Mouse (Mus musculus) mature B cell (primary cell): ENCODE data around the gene Grap.
"Not testable (repeated sequence)": the region's sequence is repeated elsewhere in the genome, so short reads cannot be mapped to it uniquely, and the experiment has no call there.

Experiments
- in situ Hi-C: fragments of 300-500 bp; cut with MboI; formaldehyde crosslinking; loops from 2 replicates; pipeline ENCODE4 v1.14.3; 2019

Grap gene

GRCm38 (mm10) chr11:61652686-61653447 lies at the start of gene Grap:
TSS of gene Grap (plus strand) at chr11:61653265.
- in situ Hi-C loops, result no loop called here

DNA sequence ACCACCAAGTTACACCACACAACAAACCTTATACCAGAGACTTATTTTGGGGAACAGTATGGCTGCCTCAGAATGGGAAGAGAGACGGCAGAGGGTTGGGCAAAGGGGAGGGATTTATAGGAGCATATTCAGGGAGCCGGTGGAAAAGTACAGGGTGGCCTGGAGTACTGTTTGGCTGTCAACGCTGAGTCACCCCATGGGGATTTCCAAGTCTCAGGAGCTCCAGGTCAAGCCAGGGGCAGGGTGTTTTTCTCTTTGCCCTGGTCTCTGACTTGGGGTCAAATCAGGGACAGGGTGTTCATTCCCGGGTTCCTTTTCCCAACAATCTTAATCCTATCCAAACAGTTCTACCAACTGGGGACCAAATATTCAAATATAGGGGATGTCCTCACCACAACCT lies 45.0 kb upstream of the Grap start:
- in situ Hi-C loops, result no loop called here

- in situ Hi-C loops, result no loop called here
These were observed 41.9 kb upstream of the Grap start for GRCm38 (mm10) chr11:61611197-61611596.

- in situ Hi-C loops, result no loop called here
These were observed 40.9 kb upstream of the Grap start for GRCm38 (mm10) chr11:61612116-61612635.

DNA sequence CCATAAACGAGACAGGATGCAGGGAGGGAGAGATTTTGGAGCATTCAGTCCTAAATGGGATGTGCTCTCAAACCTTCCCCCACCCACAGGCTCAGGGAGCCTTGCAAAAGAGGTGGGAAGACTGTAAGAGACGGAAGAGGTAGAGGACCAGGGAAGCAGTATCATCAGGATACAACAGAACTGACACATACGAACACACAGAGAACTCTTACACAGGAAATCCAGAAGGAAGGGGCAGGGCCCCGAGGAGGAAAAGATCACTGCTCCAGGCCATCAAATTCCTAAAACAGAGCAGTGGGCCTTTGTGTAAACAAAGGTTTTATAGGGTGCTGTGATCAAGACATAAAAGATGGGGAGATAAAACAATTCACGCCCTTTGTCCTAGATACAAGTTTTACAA lies 38.7 kb upstream of the Grap start:
- in situ Hi-C loops, result no loop called here

DNA sequence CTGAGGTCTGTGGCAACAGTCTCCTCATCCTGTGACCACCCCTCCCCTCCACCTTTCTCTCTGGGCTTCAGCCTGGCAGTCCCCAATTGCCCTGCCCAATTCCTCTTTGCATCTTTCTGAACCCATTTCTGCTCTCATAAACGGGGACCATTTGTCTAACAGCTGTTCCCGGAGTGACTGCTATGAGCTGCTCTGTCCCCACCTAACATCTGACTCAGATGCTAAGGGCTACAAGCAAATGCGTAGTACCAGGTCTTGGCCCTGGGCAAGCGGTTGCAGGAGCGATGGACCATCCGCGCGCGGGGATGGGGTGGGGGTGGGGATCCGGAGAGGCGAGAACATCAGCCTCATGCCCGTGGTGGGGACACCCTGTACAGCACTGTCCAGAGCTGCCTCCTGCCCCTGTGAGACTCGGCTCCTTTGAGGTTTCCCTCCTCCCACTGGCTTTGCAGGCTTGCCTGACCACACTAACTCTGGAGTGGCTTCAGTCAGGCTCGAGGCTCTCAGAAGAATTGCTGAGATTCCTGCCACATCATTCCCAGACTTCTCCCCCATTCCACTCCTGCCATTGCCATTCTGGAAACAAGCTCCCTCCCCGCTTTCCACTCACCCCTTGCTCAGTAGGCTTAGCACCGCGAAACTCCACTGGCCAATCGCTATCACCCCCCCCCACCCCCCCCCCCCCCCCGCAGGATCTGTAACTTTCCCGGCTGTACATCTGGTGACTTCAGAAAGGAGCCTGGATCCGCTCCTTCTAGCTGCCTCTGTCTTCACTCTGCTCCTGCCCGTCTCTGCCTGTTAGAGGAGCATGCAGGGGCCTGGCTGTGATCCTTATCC lies 37.2 kb upstream of the Grap start:
- in situ Hi-C loops, result no loop called here

DNA sequence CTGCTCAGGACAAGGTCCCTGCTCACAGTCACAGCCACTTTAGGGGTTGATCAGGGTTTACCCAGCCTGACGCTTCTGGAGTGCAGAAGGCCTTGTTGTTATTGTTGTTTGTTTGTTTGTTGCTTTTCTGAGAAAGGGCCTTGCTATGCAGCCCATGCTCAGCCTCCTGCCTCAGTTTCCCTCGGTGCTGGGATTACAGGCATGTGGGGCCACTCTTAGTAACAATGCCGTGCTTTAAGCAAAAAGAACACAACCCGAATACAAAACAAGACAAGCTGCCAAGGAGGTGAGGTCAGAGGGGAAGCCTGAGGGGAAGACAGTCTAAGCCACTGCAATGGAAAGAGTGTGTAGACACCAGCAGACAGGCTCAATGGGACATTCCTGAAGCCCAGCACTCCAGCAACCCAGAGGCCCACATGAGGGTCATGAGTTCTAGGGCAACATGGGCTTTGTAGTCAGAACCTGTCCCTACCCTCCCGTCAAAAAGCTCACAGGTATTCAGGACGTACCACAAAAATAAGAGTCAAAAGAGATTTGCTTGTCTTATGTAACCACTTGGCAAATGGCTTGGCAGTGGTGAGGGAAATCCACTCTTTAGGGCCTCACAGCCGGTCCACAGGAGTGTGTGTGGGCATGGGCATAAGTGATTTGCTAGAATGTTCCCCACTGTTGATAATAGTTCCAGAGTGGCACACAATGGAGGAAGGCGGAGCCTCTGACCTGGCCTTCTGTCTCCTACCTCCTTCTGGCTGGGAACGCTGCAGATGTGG lies 36.4 kb upstream of the Grap start:
- in situ Hi-C loops, result no loop called here

- in situ Hi-C loops, result no loop called here
These were observed 35.6 kb upstream of the Grap start for GRCm38 (mm10) chr11:61617293-61617975.

DNA sequence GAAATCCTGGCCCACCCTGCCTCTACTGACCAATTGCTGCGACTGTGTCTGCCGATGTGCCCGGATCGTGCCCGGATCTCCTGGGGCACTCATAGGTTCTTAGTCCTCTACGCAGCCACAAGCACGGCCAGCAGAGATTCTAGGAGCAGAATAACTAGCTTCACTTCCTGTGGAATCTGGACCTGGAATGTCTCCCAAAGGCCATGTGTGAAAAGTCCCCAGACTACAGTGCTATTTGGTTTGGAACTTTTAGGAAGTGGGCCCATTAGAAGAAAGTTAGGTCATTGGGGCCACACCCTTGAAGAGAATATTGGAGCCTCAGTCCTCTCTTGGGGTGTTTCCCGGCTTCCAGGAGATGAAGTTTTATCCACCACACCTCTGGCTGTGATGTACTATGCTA lies 34.9 kb upstream of the Grap start:
- in situ Hi-C loops, result no loop called here

DNA sequence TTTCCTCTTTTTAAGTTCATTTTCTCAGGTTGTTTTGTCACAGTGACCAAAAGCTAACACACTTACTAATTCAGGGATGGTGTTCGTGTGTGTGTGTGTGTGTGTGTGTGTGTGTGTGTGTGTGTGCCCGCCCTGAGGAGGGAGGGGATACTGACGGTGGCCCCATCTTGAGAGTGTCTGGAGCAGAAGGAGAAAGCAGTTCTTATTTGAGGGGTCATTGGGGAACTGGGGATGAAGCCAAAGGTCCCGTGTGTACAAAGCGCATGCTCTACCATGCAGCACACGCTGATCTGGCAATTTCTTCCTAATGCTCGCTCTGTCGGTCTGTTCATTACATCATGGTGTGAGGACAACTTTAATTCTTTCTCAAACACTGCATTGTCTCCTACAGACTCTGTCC lies 34.5 kb upstream of the Grap start:
- in situ Hi-C loops, result no loop called here

GRCm38 (mm10) chr11:61619356-61619755 lies 33.7 kb upstream of the Grap start:
- in situ Hi-C loops, result no loop called here

- in situ Hi-C loops, result no loop called here
These were observed 33.2 kb upstream of the Grap start for GRCm38 (mm10) chr11:61619791-61620241.

DNA sequence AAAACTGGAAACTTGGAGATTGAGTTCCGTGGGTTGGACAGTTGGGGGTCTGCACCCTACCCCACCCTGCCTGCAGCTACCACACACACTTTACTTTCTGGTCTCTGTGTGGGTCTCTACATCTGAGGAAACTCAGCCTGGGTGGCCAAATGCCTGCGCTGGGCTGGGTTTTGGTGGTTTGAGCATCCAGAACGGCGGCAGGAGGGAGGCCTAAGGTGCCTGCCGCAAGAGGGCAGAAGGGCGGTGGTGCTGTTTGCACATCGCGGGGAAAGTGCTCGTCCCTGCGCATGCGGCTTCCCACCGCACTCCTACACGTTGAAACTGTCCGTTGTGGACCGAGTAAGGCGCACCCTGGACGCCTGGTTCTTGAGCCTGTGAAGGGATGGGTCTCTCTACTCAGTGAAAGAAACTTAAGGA lies 32.8 kb upstream of the Grap start:
- in situ Hi-C loops, result no loop called here

GRCm38 (mm10) chr11:61620762-61621161 lies 32.3 kb upstream of the Grap start:
- in situ Hi-C loops, result no loop called here

- in situ Hi-C loops, result no loop called here
These were observed 27.9 kb upstream of the Grap start for GRCm38 (mm10) chr11:61625136-61625535.

GRCm38 (mm10) chr11:61626509-61626908 lies 26.6 kb upstream of the Grap start:
- in situ Hi-C loops, result no loop called here

DNA sequence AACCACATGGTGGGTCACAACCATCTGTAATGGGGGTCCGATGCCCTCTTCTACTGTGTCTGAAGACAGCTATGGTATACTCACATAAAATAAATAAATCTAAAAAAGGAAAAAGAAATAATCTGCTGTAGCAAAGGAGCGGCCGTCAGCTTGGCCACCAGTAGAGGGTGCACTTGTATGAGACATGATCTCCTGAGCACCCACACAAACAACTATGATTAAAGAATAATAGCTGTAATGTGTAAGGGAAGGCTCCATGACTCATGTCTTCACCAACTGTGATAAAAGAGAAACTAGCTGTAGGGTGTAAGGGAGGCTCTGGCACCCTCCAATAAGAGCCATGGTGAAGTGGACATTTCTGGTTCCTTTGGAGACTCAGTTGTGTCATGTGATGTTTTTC lies 23.4 kb upstream of the Grap start:
- in situ Hi-C loops, result loop anchor here (5.0 kb wide), 1 partner anchor 88 kb away; no protein-coding TSS in a partner anchor

DNA sequence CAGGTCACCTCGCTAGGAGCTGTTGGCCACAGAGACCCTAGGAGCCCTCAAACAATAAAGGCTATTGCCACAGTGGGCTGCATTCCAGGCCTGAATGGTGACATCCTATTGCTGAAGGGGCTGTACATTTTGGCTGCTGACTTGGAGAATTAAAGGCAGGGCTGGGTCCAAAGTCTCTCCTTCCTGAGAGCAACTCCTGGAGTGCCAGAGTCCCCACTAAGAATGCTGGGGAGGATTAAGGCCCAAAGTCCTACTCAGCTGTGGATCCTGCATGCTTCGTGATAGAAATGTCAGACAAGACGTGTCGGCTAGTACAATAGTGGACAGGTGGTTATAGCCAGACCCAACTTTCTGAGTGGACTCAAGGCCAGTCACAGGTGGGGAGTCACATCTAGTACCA lies 16.8 kb upstream of the Grap start:
- in situ Hi-C loops, result not testable (repeated sequence)

DNA sequence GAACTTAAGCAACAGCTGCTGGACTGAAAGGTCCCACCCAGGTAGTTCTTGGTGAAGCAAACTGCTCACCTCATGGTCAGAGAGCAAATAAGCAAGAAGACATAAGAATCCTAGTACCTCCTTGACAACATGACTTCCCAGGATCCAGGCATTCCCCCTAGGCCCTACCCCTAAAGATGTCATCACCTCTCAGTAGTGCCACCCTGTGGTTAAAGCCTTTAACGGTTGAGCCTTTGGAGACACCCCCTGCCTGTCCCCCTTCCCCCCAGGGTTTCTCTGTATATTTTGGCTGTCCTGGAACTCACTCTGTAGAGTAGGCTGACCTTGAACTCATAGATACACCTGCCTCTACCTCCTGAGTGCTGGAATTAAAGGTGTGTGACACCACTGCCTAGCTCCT lies 15.7 kb upstream of the Grap start:
- in situ Hi-C loops, result no loop called here

GRCm38 (mm10) chr11:61637856-61638255 lies 15.2 kb upstream of the Grap start:
- in situ Hi-C loops, result no loop called here

- in situ Hi-C loops, result no loop called here
These were observed 14.1 kb upstream of the Grap start for GRCm38 (mm10) chr11:61638764-61639536.
